Mouse (Mus musculus) embryonic facial prominence, embryonic 15.5 days (tissue): ENCODE measurements around the gene Serpinb13. TPM values are rescaled to one million over a fixed set of nuclear protein-coding genes. Genes with fewer than 3 reads are reported as not detected.

Source experiments
- ATAC-seq: fragments of 200-750 bp; cut with Nextera tagmentation; 2 replicates; pipeline ENCODE4 v1.8.0; 2017; ENCODE audit warnings: low read depth, moderate TSS enrichment; ENCODE audit not compliant: insufficient number of reproducible peaks, low FRiP score, low TSS enrichment
- H3K27ac ChIP-seq: fragments of 300-500 bp; sonication (generic); replicated peaks from 2 replicates; pipeline ENCODE4 v1.5.1; 2015; ENCODE audit warnings: mild to moderate bottlenecking, inconsistent platforms
- H3K27me3 ChIP-seq: fragments of 300-500 bp; sonication (generic); 2 replicates; pipeline ENCODE4 v1.6.1; 2015; ENCODE audit warnings: inconsistent platforms
- H3K36me3 ChIP-seq: fragments of 300-500 bp; sonication (generic); 2 replicates; pipeline ENCODE4 v1.6.1; 2015; ENCODE audit warnings: mild to moderate bottlenecking, inconsistent platforms
- H3K4me1 ChIP-seq: fragments of 300-500 bp; sonication (generic); 2 replicates; pipeline ENCODE4 v1.6.1; 2015; ENCODE audit warnings: inconsistent platforms
- H3K4me2 ChIP-seq: fragments of 300-500 bp; sonication (generic); replicated peaks from 2 replicates; pipeline ENCODE4 v1.6.1; 2015; ENCODE audit warnings: mild to moderate bottlenecking, inconsistent platforms
- H3K4me3 ChIP-seq: fragments of 300-500 bp; sonication (generic); replicated peaks from 2 replicates; pipeline ENCODE4 v1.5.1; 2015; ENCODE audit warnings: mild to moderate bottlenecking, inconsistent platforms
- H3K9ac ChIP-seq: fragments of 300-500 bp; sonication (generic); 2 replicates; pipeline ENCODE4 v1.6.1; 2015; ENCODE audit warnings: inconsistent platforms
- H3K9me3 ChIP-seq: fragments of 300-500 bp; sonication (generic); replicated peaks from 2 replicates; pipeline ENCODE4 v1.6.1; 2016; ENCODE audit warnings: inconsistent platforms
- WGBS: fragments of 180-500 bp; shearing (Covaris S2); methylation state at CpG from one replicate; pipeline ENCODE4 v1.1.7; 2015; 5-methylcytosine and 5-hydroxymethylcytosine counted together
- polyA plus RNA-seq: library from polyadenylated mRNA; unstranded; fragments of >200 nt; fragmentation: Nextera tagmentation; extraction: Ambion mirVana; gene quantifications from 2 replicates; pipeline ENCODE4 v1.2.1, GENCODE M21; 2015

Serpinb13 gene
- polyA plus RNA-seq = 0.13 TPM in 1 of 2 replicates, not detected in the other

GRCm38 (mm10) chr1:106980684-106981083 lies at the start of gene Serpinb13:
Gene Serpinb13, plus strand, starts transcription at chr1:106980984.
- H3K4me3 ChIP-seq = no peak within 1 kb of the TSS
- no peaks in the 10 kb centered on the region for H3K9me3 ChIP-seq
- H3K36me3 ChIP-seq = no peaks in the 10 kb centered on the region
- no peaks in the 10 kb centered on the region for H3K4me1 ChIP-seq
- no peaks in the 10 kb centered on the region for H3K27me3 ChIP-seq
- no peak within 1 kb of the TSS for H3K9ac ChIP-seq
- no peak within 1 kb of the TSS for H3K27ac ChIP-seq
- no peak within 1 kb of the TSS for H3K4me2 ChIP-seq
- no peak for ATAC-seq

GRCm38 (mm10) chr1:106931954-106932353 lies 48.8 kb upstream of the Serpinb13 start:
- no peaks in the 10 kb centered on the region for H3K4me1 ChIP-seq
- H3K4me3 ChIP-seq = no peak overlapping the region
- no peaks in the 10 kb centered on the region for H3K27me3 ChIP-seq
- ATAC-seq = no peak
- H3K9ac ChIP-seq = no peak overlapping the region
- no peak overlapping the region for H3K27ac ChIP-seq
- no peak overlapping the region for H3K4me2 ChIP-seq
- H3K9me3 ChIP-seq = no peaks in the 10 kb centered on the region
- 74% methylated on average over 4 of the region's 4 CpGs for WGBS
- no peaks in the 10 kb centered on the region for H3K36me3 ChIP-seq

- Histone ChIP-seq H3K4me1 (no peaks in the 10 kb centered on the region), H3K9me3 (no peaks in the 10 kb centered on the region), H3K4me3 (no peak overlapping the region), H3K36me3 (no peaks in the 10 kb centered on the region), H3K9ac (no peak overlapping the region), H3K27me3 (no peaks in the 10 kb centered on the region), H3K27ac (no peak overlapping the region), H3K4me2 (no peak overlapping the region)
- ATAC-seq = no peak
These were observed 47.1 kb upstream of the Serpinb13 start for GRCm38 (mm10) chr1:106933658-106934057.

- Histone ChIP-seq H3K9me3 (no peaks in the 10 kb centered on the region), H3K27me3 (no peaks in the 10 kb centered on the region), H3K4me2 (no peak within 1 kb of the TSS), H3K27ac (no peak within 1 kb of the TSS), H3K4me3 (no peak within 1 kb of the TSS), H3K9ac (no peak within 1 kb of the TSS), H3K36me3 (no peaks in the 10 kb centered on the region), H3K4me1 (no peaks in the 10 kb centered on the region)
- no peak for ATAC-seq
- WGBS = 76% methylated on average over 6 of the region's 6 CpGs
These were observed 46.5 kb upstream of the Serpinb13 start, which contains the start of gene Serpinb12 for GRCm38 (mm10) chr1:106934265-106934664. Gene Serpinb12, plus strand, starts transcription at chr1:106934449.

GRCm38 (mm10) chr1:106947217-106947616 lies 33.6 kb upstream of the Serpinb13 start:
- Histone ChIP-seq H3K27me3 (no peaks in the 10 kb centered on the region), H3K27ac (no peak overlapping the region), H3K4me1 (no peaks in the 10 kb centered on the region), H3K4me2 (no peak overlapping the region), H3K36me3 (no peaks in the 10 kb centered on the region), H3K9ac (no peak overlapping the region), H3K9me3 (no peaks in the 10 kb centered on the region), H3K4me3 (no peak overlapping the region)
- WGBS = 86% methylated on average over 1 of the region's 1 CpGs
- ATAC-seq = no peak

- Histone ChIP-seq H3K4me2 (no peak overlapping the region), H3K36me3 (no peaks in the 10 kb centered on the region), H3K9ac (no peak overlapping the region), H3K9me3 (no peaks in the 10 kb centered on the region), H3K27me3 (no peaks in the 10 kb centered on the region), H3K27ac (no peak overlapping the region), H3K4me1 (no peaks in the 10 kb centered on the region), H3K4me3 (no peak overlapping the region)
- ATAC-seq = no peak
- 63% methylated on average over 3 of the region's 3 CpGs for WGBS
These were observed 20.8 kb upstream of the Serpinb13 start for GRCm38 (mm10) chr1:106959981-106960380.

GRCm38 (mm10) chr1:106961023-106961422 lies 19.8 kb upstream of the Serpinb13 start:
- 36% methylated on average over 3 of the region's 3 CpGs for WGBS
- no peak overlapping the region for H3K27ac ChIP-seq
- H3K9ac ChIP-seq = no peak overlapping the region
- H3K9me3 ChIP-seq = no peaks in the 10 kb centered on the region
- ATAC-seq = no peak
- H3K4me1 ChIP-seq = no peaks in the 10 kb centered on the region
- H3K4me3 ChIP-seq = no peak overlapping the region
- H3K4me2 ChIP-seq = no peak overlapping the region
- no peaks in the 10 kb centered on the region for H3K36me3 ChIP-seq
- no peaks in the 10 kb centered on the region for H3K27me3 ChIP-seq

- H3K4me1 ChIP-seq = no peaks in the 10 kb centered on the region
- H3K4me2 ChIP-seq = no peak overlapping the region
- 94% methylated on average over 1 of the region's 1 CpGs for WGBS
- no peak overlapping the region for H3K9ac ChIP-seq
- no peaks in the 10 kb centered on the region for H3K27me3 ChIP-seq
- no peak for ATAC-seq
- no peak overlapping the region for H3K27ac ChIP-seq
- H3K4me3 ChIP-seq = no peak overlapping the region
- no peaks in the 10 kb centered on the region for H3K9me3 ChIP-seq
- H3K36me3 ChIP-seq = no peaks in the 10 kb centered on the region
These were observed 2.3 kb downstream of the Serpinb13 start for GRCm38 (mm10) chr1:106983092-106983491.

- Histone ChIP-seq H3K27me3 (no peaks in the 10 kb centered on the region), H3K27ac (no peak overlapping the region), H3K9ac (no peak overlapping the region), H3K4me1 (no peaks in the 10 kb centered on the region), H3K9me3 (no peaks in the 10 kb centered on the region), H3K4me2 (no peak overlapping the region), H3K4me3 (no peak overlapping the region), H3K36me3 (no peaks in the 10 kb centered on the region)
- WGBS = 70% methylated on average over 2 of the region's 2 CpGs
- no peak for ATAC-seq
These were observed 3.1 kb downstream of the Serpinb13 start for GRCm38 (mm10) chr1:106983865-106984264.

GRCm38 (mm10) chr1:107000424-107000823 lies 19.6 kb downstream of the Serpinb13 start:
- H3K4me1 ChIP-seq = peaks cover 4% of the 10 kb centered on the region
- H3K9ac ChIP-seq = no peak overlapping the region
- ATAC-seq = no peak; the same call in 1 of the 2 replicates
- no peaks in the 10 kb centered on the region for H3K36me3 ChIP-seq
- H3K4me2 ChIP-seq = no peak overlapping the region
- H3K27ac ChIP-seq = no peak overlapping the region
- no peaks in the 10 kb centered on the region for H3K27me3 ChIP-seq
- WGBS = 56% methylated on average over 13 of the region's 13 CpGs
- H3K9me3 ChIP-seq = no peaks in the 10 kb centered on the region
- H3K4me3 ChIP-seq = no peak overlapping the region

- no peaks in the 10 kb centered on the region for H3K9me3 ChIP-seq
- no peak for ATAC-seq
- no peaks in the 10 kb centered on the region for H3K36me3 ChIP-seq
- no peak overlapping the region for H3K4me2 ChIP-seq
- no peak overlapping the region for H3K9ac ChIP-seq
- 73% methylated on average over 2 of the region's 2 CpGs for WGBS
- H3K27ac ChIP-seq = no peak overlapping the region
- peaks cover 4% of the 10 kb centered on the region for H3K4me1 ChIP-seq
- no peaks in the 10 kb centered on the region for H3K27me3 ChIP-seq
- no peak overlapping the region for H3K4me3 ChIP-seq
These were observed 21.0 kb downstream of the Serpinb13 start for GRCm38 (mm10) chr1:107001754-107002153.

GRCm38 (mm10) chr1:107006316-107006715 lies 25.5 kb downstream of the Serpinb13 start:
- Histone ChIP-seq H3K27me3 (no peaks in the 10 kb centered on the region), H3K36me3 (no peaks in the 10 kb centered on the region), H3K4me3 (no peak overlapping the region), H3K27ac (no peak overlapping the region), H3K9me3 (no peaks in the 10 kb centered on the region), H3K4me1 (no peaks in the 10 kb centered on the region), H3K4me2 (no peak overlapping the region), H3K9ac (no peak overlapping the region)
- ATAC-seq = no peak
- 74% methylated on average over 3 of the region's 3 CpGs for WGBS
